Mouse (Mus musculus) right cerebral cortex, postnatal 10 days (tissue): ENCODE measurements at regions not wholly inside any gene's neighbourhood (a gene's known extent, or its start where the extent isn't known, plus 50 kb on each side); places are given as distances from the start of the nearest gene placed in this dataset.

Experiments
- DNase-seq, 2 experiments: peaks; one replicate each; pipeline ENCODE4 v3.0.0; 2021; ENCODE audit warnings: low spot score in 2 of 2

DNA sequence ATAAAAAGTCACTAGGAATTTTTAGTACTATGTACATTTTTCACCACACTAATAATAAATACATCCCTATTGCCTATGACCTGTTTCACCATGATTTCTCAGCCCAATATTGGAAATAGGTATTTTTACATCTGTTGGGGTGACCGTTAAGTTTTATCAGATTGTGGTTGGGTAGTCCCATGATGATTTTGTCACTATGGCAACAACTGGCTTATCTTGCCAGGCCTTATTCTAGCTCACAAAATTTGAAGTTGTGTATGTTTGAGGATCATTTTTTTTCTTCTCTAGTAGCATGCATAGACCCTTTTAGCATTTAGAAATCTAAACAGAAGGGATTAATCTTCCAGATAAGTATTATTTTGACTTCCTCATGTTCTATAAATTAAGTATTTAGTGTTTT is 1211.1 kb upstream of the Pcdh17 start:
- DNase-seq, result no peak

DNA sequence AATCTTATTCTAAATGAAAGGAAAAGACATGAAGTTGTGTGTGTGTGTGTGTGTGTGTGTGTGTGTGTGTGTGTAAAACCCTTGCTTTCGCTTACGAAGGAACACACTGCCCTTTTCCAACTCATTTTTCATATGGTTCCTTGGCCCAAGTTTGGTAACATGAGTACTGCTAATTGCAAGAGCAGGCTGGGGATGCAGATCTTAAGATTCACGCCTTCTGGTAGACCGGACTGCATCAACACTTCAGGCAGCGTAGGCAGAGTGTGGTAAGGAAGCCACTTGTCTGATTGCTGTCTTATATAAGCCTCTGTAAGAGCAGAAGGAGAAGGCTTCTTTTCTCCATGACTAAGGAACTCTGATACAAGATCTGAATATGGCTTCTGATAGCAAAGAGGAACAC is 1196.5 kb upstream of the Pcdh17 start:
- peak; percentile 23 to 47 for DNase-seq

DNA sequence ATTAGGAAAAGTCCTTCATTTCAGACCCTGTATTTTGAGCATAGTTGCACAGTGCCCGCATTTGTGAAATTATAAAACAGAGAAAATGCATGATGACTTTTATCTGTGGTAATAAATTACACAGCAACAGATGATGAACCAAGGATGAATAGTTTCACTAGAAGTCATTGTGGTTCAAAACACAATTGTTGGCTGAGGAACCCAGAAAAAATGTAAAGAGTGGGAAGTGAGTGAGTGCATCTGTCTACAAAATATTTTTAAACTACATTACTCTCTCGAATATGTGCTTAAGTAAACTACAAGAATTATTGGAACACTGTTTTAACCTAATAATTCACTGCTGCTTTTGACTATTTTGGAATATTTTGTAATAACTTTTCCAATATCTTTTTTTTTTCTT is 1196.0 kb upstream of the Pcdh17 start:
- no peak for DNase-seq

DNA sequence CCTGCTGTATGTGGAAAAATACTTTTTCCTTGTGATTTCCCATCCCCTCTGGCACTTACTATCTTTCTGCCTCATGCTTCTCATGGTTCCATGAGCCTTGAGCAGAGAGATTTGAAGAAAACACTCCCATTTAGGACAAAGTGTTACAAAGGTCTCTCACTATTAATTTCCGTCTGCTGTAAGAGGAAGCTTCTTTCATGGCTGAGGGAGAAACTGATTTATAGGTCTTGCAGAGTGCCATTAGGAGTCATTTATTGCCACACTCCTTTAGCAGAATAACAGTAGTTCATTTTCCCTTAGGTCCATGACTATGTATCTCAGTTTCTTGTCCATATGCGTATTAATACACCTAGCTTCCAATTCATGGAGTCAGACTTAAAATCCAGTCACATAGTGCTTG is 1190.4 kb upstream of the Pcdh17 start:
- DNase-seq, result no peak

DNA sequence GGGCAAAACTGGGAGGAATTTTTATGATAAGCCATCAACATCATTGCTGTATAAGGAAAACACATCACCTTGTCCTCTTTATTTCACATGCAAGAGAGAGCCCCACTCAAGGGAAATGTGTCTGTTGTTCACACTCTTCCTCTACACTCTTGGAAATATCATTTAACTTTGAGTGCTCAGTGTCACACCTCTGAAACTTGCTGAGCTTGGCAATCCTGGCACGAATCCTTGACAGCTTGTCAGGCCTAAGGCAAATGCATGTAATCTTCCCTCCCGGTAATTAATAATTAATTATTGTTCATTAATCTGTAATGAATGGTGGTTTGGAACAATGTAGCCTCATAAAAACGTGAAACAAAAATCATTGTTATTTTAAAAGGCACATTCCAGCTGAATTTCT is 1140.8 kb upstream of the Pcdh17 start:
- DNase-seq, result no peak

DNA sequence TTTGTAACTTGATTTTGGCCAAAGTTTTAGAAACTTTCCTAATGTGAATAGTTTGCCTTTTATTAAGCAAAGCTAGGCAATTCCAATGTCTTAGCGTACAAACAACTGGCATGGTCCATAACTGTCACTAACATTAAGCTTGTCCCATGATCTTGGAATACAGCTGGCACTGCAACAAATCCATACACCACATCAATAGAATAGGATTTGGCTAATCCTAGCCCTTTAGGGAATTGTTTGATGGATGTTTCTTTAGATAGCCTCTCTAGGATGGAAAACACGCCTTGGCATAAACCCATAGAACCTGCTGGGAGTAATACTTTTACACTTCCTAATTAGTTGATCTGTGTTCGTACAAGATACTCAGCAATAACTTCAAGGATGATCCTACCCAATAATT is 1122.6 kb upstream of the Pcdh17 start:
- no peak for DNase-seq

DNA sequence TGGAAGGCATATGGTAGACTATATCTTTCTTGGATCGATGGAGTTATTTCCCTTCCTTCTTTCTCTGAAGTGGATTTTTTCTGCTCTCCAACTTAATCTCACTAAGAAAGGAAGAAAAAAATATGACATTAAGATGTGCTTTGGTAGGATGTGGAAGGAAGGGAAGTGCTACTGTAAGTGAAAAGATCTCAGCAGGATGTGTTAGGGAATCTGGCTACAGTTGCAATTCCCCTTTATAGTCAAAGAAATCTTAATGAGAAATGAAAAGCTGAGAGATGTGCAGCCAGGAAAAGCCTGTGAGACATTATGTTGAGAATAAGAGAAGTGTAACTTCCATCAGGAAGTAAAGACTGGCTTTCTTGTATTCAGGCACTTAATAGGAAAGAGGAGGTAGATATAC is 1080.2 kb upstream of the Pcdh17 start:
- DNase-seq, result no peak
